Mouse (Mus musculus): ENCODE results near the gene Ghsr.

The Ghsr gene

DNA sequence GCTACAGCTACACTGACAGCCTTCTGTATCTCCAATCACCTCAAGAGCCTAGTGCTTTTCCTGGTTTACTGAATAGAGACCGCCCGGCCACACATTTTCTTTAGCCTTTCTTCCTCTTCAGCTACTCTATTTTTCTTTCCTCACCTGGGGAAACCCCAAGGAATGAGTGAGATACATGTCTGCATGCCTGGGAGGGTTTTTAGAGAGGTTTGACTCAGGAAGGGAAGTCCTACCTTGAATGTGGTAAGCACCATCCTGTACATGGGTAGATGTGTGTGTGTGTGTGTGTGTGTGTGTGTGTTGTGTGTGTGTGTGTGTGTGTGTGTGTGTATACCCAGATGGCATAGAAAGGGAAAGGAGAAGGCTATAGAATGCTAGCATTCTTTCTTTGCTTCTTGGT is 40.1 kb downstream of the Ghsr start:
- DNase-seq (ENCODE audit: low spot score) = no peak

DNA sequence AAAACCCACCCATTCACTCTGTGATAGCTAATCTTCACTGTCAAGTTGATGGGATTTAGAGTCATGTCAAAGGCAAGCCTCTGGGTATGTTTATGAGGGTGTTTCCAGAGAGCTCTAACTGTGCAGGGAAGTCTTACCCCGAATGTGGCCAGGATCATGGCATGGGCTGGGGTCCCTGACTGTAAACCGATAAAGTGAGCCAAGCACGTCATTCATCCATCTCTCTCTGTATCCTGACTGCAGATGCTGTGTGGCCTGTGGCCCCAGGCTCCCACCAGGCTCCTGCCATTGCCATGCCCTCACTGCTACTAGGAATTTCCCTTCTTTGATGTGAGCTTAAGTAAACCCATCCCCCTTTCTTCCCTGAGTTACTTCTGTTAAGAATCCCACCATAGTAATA is 42.4 kb downstream of the Ghsr start:
- no peak for DNase-seq (ENCODE audit: low spot score)

DNA sequence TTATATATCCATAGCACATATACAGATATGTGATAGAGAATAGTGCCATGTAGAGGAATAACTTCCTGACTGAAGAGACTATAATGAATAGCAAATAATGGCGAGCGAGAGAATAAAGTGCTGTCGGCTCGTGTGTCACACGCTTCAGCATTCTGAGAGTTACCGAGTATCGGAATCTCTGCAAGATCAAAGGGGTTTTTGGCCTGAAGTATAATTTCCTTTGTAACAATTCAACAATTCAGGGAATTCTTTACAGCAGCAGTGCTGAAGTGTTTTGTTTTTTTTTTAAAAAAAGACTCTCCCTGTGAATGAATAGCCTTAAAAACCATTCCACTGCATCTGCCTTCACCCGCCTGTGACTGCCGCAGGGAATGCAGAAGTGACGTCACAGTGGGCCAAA is 45.6 kb downstream of the Ghsr start:
- DNase-seq (ENCODE audit: low spot score) = no peak

DNA sequence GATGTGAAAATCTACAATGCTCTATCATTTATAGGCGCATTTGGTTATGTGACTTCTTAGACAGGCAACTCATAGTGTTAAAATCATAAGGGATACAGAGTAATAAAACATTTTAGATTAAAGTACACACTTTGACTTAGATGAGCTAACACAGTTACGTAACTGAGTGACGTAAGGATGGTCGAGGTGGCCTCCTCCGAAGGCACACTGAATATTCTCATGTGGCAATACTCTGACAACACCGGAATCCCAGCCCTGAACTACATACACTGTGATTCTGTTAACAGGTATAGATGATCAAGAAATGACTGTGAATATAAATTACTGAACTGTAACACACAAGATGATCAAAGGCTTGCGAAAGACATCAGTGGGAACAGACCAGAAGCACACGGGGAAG is 47.5 kb downstream of the Ghsr start:
- DNase-seq (ENCODE audit: low spot score) = no peak

DNA sequence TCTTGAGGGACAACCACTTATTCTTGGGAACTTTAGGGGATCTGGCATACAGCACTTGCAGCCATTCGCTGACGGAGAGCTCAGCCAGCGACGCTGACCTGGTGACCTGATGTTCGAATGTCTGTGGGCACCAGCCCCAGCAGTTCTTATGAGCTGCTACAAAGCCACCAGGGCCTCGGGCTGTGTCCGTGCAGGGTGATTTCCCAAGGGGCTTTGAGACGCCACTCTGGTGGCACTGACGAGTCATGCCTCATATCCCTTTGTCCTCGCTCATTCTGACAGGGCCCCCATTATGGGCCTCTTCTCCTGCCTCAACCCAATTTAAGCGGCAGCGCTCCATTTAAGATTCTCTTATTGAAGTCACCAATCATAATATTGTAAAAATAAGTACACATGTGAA is 50.8 kb downstream of the Ghsr start:
- DNase-seq (ENCODE audit: low spot score) = no peak

DNA sequence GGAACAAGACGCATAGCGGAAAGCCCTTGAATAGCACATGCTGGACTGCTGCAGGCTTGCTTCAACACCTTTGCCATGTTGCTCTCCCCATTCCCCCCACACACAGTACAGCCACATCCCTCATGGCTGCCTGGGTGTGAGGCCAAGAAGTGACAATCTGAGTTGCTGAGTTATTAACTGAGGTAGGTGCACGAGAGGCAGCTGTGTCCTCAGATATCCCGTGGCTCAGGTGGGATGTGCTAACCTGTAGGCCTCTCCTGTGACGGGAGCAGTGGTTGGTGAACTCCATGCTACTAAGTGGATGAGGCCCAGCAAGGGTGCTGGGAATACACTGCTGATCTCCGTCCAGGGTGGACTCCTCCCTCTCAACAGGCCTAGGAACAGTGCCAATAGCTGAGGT is 51.4 kb downstream of the Ghsr start:
- DNase-seq (ENCODE audit: low spot score) = no peak

DNA sequence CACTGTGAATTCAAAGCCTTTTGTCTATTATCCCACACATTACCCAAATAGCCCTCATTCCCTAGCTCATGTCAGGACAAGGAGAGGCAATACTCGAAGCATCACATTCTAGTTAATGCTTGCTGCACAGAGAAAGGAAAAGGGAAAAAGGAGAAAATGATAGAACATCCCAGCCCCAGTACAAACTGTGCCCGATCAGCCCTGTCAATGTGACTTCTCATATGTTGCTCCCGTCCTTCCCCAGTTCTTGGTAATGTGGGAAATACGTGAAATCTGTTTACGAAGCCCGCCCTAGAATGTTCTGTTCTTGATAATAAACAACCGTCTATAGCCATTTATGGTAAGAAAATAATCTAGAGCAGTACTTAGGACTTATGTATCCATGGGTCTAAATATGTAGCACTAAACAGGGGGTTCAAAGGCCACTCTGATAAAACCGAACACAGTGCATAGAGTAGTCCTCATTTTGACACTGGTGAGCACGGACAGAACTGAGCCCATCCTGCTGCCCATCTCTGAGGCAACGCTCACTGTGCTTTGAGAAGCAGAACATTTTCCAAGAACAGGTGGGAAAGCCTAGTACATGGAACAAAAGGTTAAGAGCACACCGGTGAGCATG is 53.0 kb downstream of the Ghsr start:
- DNase-seq (ENCODE audit: low spot score) = no peak

DNA sequence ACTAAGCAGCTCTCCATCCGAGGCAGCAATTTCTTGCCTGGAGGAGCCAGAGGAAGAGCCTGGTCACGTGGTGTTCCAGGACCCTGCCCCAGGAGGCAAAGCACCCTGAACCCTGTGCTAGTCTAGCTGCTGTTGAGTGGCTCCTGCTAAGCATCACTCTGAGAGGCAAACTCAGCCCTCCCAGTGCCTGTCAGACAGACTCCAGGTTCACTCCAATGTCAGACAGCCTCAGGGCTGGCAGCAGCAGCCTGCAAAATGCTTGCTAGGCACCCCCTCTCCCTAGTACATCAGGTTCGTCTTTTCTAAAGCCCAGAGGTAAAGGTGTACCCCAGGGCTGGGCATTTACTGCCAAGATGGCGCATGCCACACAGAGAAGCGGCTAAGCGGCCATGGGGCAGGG is 56.3 kb downstream of the Ghsr start:
- DNase-seq (ENCODE audit: low spot score) = no peak

Data from yolk sac, embryonic 10.5 days (tissue).